Mouse (Mus musculus) bone marrow macrophage, adult 2 months (primary cell): ENCODE results near the gene Psg20. TPM values are rescaled to one million over a fixed set of nuclear protein-coding genes. Genes with fewer than 3 reads are reported as not detected.
"Not testable (repeated sequence)": the region's sequence is repeated elsewhere in the genome, so short reads cannot be mapped to it uniquely, and the experiment has no call there.

Experiments used
- H3K27ac ChIP-seq: 2 replicates; pipeline ENCODE4 v1.5.1; 2012; ENCODE audit warnings: low read depth, low read length; ENCODE audit not compliant: insufficient read depth
- H3K4me1 ChIP-seq: 2 replicates; pipeline ENCODE4 v1.6.1; 2012; ENCODE audit warnings: low read length; ENCODE audit not compliant: control insufficient read depth, insufficient read depth
- H3K4me3 ChIP-seq: 2 replicates; pipeline ENCODE4 v1.5.1; 2012; ENCODE audit warnings: mild to moderate bottlenecking, low read length, moderate library complexity; ENCODE audit not compliant: insufficient read depth
- CTCF ChIP-seq: IDR thresholded peaks from 2 replicates; pipeline ENCODE4 v1.5.1; 2012; ENCODE audit warnings: low read depth, mild to moderate bottlenecking, low read length, moderate library complexity
- POLR2A ChIP-seq: IDR thresholded peaks from 2 replicates; pipeline ENCODE4 v1.6.1; 2012; ENCODE audit warnings: mild to moderate bottlenecking, low read depth, low read length, borderline replicate concordance
- polyA plus RNA-seq: library from polyadenylated mRNA; stranded (reverse); fragments of >200 nt; gene quantifications from 2 replicates; pipeline ENCODE4 v1.2.4, GENCODE M21; 2012; ENCODE audit not compliant: missing spikeins, insufficient read depth, insufficient read length

Gene Psg20
- polyA plus RNA-seq, result not detected in 2 replicates

- TF ChIP-seq CTCF (no peak), POLR2A (no peak)
- Histone ChIP-seq H3K4me3 (no peak within 1 kb of the TSS), H3K4me1 (no peaks in the 10 kb centered on the region), H3K27ac (no peak within 1 kb of the TSS)
These were observed at the start of gene Psg20 for GRCm38 (mm10) chr7:18686085-18686484. Gene Psg20, minus strand, starts transcription at chr7:18686185.

- TF ChIP-seq POLR2A, result no peak
- TF ChIP-seq CTCF, result no peak
- Histone ChIP-seq H3K27ac (no peak overlapping the region), H3K4me1 (no peaks in the 10 kb centered on the region)
These were observed 48.5 kb upstream of the Psg20 start for GRCm38 (mm10) chr7:18734451-18734850.

GRCm38 (mm10) chr7:18733111-18733510, 47.1 kb upstream of the Psg20 start:
- no peak for TF ChIP-seq CTCF
- TF ChIP-seq POLR2A, result no peak
- H3K27ac ChIP-seq, result no peak overlapping the region
- no peak overlapping the region for H3K4me3 ChIP-seq
- no peaks in the 10 kb centered on the region for H3K4me1 ChIP-seq

More at GRCm38 (mm10) chr7:18734451-18734850, 48.5 kb upstream of the Psg20 start:
- H3K4me3 ChIP-seq, result no peak overlapping the region

GRCm38 (mm10) chr7:18728391-18728790, 42.4 kb upstream of the Psg20 start:
- Histone ChIP-seq H3K4me1 (no peaks in the 10 kb centered on the region), H3K4me3 (no peak overlapping the region), H3K27ac (no peak overlapping the region)
- TF ChIP-seq CTCF (no peak), POLR2A (no peak)

- not testable (repeated sequence) for H3K4me3 ChIP-seq, H3K27ac ChIP-seq, H3K4me1 ChIP-seq
These were observed 39.9 kb upstream of the Psg20 start for GRCm38 (mm10) chr7:18725931-18726330.

- Histone ChIP-seq H3K27ac (no peak overlapping the region), H3K4me1 (no peaks in the 10 kb centered on the region), H3K4me3 (no peak overlapping the region)
- TF ChIP-seq CTCF (no peak), POLR2A (no peak)
These were observed 38.0 kb upstream of the Psg20 start for GRCm38 (mm10) chr7:18724001-18724400.

GRCm38 (mm10) chr7:18717790-18718189, 31.8 kb upstream of the Psg20 start, which contains the start of gene Psg22:
Gene Psg22, plus strand, starts transcription at chr7:18718090.
- Histone ChIP-seq H3K4me1 (no peaks in the 10 kb centered on the region), H3K4me3 (no peak within 1 kb of the TSS)
- TF ChIP-seq POLR2A (no peak), CTCF (no peak)

GRCm38 (mm10) chr7:18715546-18715945, 29.6 kb upstream of the Psg20 start:
- H3K4me3 ChIP-seq, result no peak overlapping the region
- no peak overlapping the region for H3K27ac ChIP-seq
- TF ChIP-seq POLR2A (no peak), CTCF (no peak)
- no peaks in the 10 kb centered on the region for H3K4me1 ChIP-seq

More at GRCm38 (mm10) chr7:18717790-18718189, 31.8 kb upstream of the Psg20 start, which contains the start of gene Psg22:
- no peak within 1 kb of the TSS for H3K27ac ChIP-seq

- TF ChIP-seq POLR2A (no peak), CTCF (no peak)
- H3K27ac ChIP-seq, result no peak overlapping the region
- H3K4me1 ChIP-seq, result no peaks in the 10 kb centered on the region
- H3K4me3 ChIP-seq, result no peak overlapping the region
These were observed 24.9 kb upstream of the Psg20 start for GRCm38 (mm10) chr7:18710846-18711245.

- H3K4me3 ChIP-seq, H3K27ac ChIP-seq, H3K4me1 ChIP-seq: not testable (repeated sequence)
These were observed 24.3 kb upstream of the Psg20 start for GRCm38 (mm10) chr7:18710331-18710730.

- Histone ChIP-seq H3K4me1 (no peaks in the 10 kb centered on the region), H3K4me3 (no peak overlapping the region), H3K27ac (no peak overlapping the region)
- TF ChIP-seq POLR2A (no peak), CTCF (no peak)
These were observed 399 bp downstream of the Psg20 start for GRCm38 (mm10) chr7:18685586-18685985.
